Mouse (Mus musculus) c-Kit-positive CD71-positive TER-119-negative erythroid progenitor cells, embryonic 14.5 days (primary cell): Measurements from ENCODE around the gene Hs3st6.

Experiments
- DNase-seq: peaks from one replicate; pipeline ENCODE4 v3.0.0-alpha.2; 2013; ENCODE audit warnings: low read depth

Hs3st6 gene

GRCm38 (mm10) chr17:24766266-24766875 is 13.6 kb downstream of the Hs3st6 start:
- DNase-seq, result no peak

- DNase-seq, result no peak
These were observed 16.4 kb downstream of the Hs3st6 start for GRCm38 (mm10) chr17:24769146-24769545.

- no peak for DNase-seq
These were observed 20.5 kb downstream of the Hs3st6 start for GRCm38 (mm10) chr17:24773241-24773640.

- DNase-seq, result no peak
These were observed 22.4 kb downstream of the Hs3st6 start for GRCm38 (mm10) chr17:24775173-24775572.

GRCm38 (mm10) chr17:24777073-24777472 is 24.3 kb downstream of the Hs3st6 start:
- DNase-seq, result no peak

- no peak for DNase-seq
These were observed 28.0 kb downstream of the Hs3st6 start for GRCm38 (mm10) chr17:24780821-24781220.

GRCm38 (mm10) chr17:24792190-24792589 is 39.4 kb downstream of the Hs3st6 start:
- DNase-seq, result no peak

GRCm38 (mm10) chr17:24794791-24795190 is 42.0 kb downstream of the Hs3st6 start:
- no peak for DNase-seq

GRCm38 (mm10) chr17:24796969-24797368 is 44.2 kb downstream of the Hs3st6 start:
- no peak for DNase-seq

- DNase-seq, result no peak
These were observed 45.4 kb downstream of the Hs3st6 start for GRCm38 (mm10) chr17:24798229-24798628.

GRCm38 (mm10) chr17:24799476-24799875 is 46.7 kb downstream of the Hs3st6 start:
- no peak for DNase-seq

GRCm38 (mm10) chr17:24800524-24800923 is 47.7 kb downstream of the Hs3st6 start:
- DNase-seq, result no peak

- DNase-seq, result peak; percentile 70
These were observed 51.5 kb downstream of the Hs3st6 start, which contains the start of gene Meiob for GRCm38 (mm10) chr17:24803952-24804951. Meiob (plus strand) TSS chr17:24804289.
